Mouse (Mus musculus): Measurements from ENCODE around the gene Osbpl7.
A peak's percentile ranks its signal among the peaks of the same experiment; 100 is the strongest.

The Osbpl7 gene

GRCm38 (mm10) chr11:97050216-97050943, at the start of gene Osbpl7:
Gene Osbpl7, plus strand, starts transcription at chr11:97050628.
- DNase-seq (ENCODE audit: low read depth, low spot score) = no peak

- no peak for DNase-seq (ENCODE audit: low read depth, low spot score)
These were observed 47.3 kb upstream of the Osbpl7 start for GRCm38 (mm10) chr11:97003170-97003569.

GRCm38 (mm10) chr11:97007093-97007794, 43.2 kb upstream of the Osbpl7 start:
- DNase-seq (ENCODE audit: low read depth, low spot score) = no peak

GRCm38 (mm10) chr11:97009198-97009790, 41.1 kb upstream of the Osbpl7 start:
- no peak for DNase-seq (ENCODE audit: low read depth, low spot score)

- no peak for DNase-seq (ENCODE audit: low read depth, low spot score)
These were observed 37.2 kb upstream of the Osbpl7 start, which contains the start of gene Sp6 for GRCm38 (mm10) chr11:97013121-97013670. Gene Sp6, plus strand, starts transcription at chr11:97013394.

GRCm38 (mm10) chr11:97017696-97018582, 32.5 kb upstream of the Osbpl7 start:
- DNase-seq (ENCODE audit: low read depth, low spot score) = no peak

GRCm38 (mm10) chr11:97018583-97019344, 31.7 kb upstream of the Osbpl7 start:
- no peak for DNase-seq (ENCODE audit: low read depth, low spot score)

- no peak for DNase-seq (ENCODE audit: low read depth, low spot score)
These were observed 31.1 kb upstream of the Osbpl7 start for GRCm38 (mm10) chr11:97019345-97019708.

GRCm38 (mm10) chr11:97021121-97021765, 29.2 kb upstream of the Osbpl7 start:
- DNase-seq (ENCODE audit: low read depth, low spot score) = no peak

GRCm38 (mm10) chr11:97021873-97022484, 28.4 kb upstream of the Osbpl7 start:
- no peak for DNase-seq (ENCODE audit: low read depth, low spot score)

- no peak for DNase-seq (ENCODE audit: low read depth, low spot score)
These were observed 25.5 kb upstream of the Osbpl7 start for GRCm38 (mm10) chr11:97024977-97025376.

GRCm38 (mm10) chr11:97025721-97026344, 24.6 kb upstream of the Osbpl7 start:
- DNase-seq (ENCODE audit: low read depth, low spot score) = peak; percentile 63

- DNase-seq (ENCODE audit: low read depth, low spot score) = peak; percentile 73
These were observed 20.6 kb upstream of the Osbpl7 start, which contains the start of gene Scrn2 for GRCm38 (mm10) chr11:97029686-97030417. Gene Scrn2, plus strand, starts transcription at chr11:97029938.

GRCm38 (mm10) chr11:97030426-97030825, 20.0 kb upstream of the Osbpl7 start:
- no peak for DNase-seq (ENCODE audit: low read depth, low spot score)

- DNase-seq (ENCODE audit: low read depth, low spot score) = no peak
These were observed 18.5 kb upstream of the Osbpl7 start for GRCm38 (mm10) chr11:97031977-97032376.

- no peak for DNase-seq (ENCODE audit: low read depth, low spot score)
These were observed 17.9 kb upstream of the Osbpl7 start for GRCm38 (mm10) chr11:97032499-97032898.

GRCm38 (mm10) chr11:97033781-97034180, 16.6 kb upstream of the Osbpl7 start:
- no peak for DNase-seq (ENCODE audit: low read depth, low spot score)

- DNase-seq (ENCODE audit: low read depth, low spot score) = no peak
These were observed 14.3 kb upstream of the Osbpl7 start for GRCm38 (mm10) chr11:97036141-97036540.
